Mouse (Mus musculus) erythroid progenitor cell, adult 5-6 weeks (primary cell): Measurements from ENCODE around the gene Rnf41. TPM values are rescaled to one million over a fixed set of nuclear protein-coding genes. Genes with fewer than 3 reads are reported as not detected.

Source experiments
- ATAC-seq: replicated peaks from 2 replicates; pipeline ENCODE4 v1.8.0; 2016; ENCODE audit warnings: moderate number of reproducible peaks, mild to moderate bottlenecking, moderate TSS enrichment, inconsistent platforms; ENCODE audit not compliant: poor library complexity, low FRiP score, severe bottlenecking
- total RNA-seq, 2 experiments: library from RNA; stranded (forward) in 1 of 2; stranded (reverse) in 1 of 2; fragments of 150-400 nt in 1 of 2; fragments of 186-747, 209-891 nt in 1 of 2; gene quantifications; 2 replicates each; pipeline versions ENCODE4 v1.2.3 to v1.2.4; 2015 to 2017; ENCODE audit warnings: low replicate concordance in 2 of 2

Rnf41 gene
- total RNA-seq (2015; ENCODE audit: low replicate concordance) (3.4 and 11.5 TPM in 2 replicates), total RNA-seq (2017; ENCODE audit: low replicate concordance) (4.0 and 4.4 TPM in 2 replicates)

DNA sequence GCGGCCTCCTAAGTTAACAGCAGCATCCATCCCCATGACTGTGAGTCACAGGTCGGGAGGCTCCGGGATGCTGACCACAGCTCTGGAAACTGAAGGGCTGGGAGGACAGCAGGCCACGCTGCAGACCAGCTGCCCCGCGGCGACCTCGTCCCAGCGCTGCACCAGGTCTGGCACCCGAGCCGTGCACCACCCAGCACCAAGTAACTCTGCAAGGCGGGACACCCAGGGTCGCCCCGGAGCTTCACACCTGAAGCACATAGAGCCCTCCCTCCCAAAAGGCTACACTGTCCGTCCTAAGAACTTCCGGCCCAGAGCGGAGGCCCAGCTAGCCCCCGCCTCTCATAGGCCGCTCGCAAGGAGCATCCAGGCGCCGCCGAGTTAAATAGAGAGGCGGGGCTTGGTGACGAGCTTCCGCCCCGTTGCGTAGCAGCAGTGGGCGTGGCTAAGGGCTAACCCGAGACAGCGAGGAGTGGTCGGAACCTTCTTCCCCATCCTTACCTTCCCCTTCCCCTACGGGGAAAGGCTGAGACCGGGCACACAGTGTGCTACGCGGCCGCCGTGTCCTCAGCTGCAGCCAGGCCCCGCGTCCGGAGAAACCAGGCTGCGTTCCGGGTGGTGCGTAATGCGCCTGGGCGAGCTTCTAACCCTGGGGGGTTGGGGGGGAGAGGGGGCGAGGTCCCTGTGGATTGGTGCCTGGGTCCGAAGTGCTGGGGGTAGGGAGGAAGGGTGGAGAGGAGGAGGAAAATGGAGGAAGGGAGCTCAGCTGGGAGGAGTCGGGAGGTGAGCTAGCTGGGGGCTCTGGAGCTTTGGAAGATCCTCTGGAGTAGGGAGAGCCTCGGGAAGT, at the start of gene Rnf41, which contains the start of gene Nabp2:
Gene Rnf41, plus strand, starts transcription at position 447 of the 844 bp plus-strand sequence.
Gene Nabp2, minus strand, starts transcription at position 282 of the 844 bp plus-strand sequence.
- peak; percentile 80 for ATAC-seq

DNA sequence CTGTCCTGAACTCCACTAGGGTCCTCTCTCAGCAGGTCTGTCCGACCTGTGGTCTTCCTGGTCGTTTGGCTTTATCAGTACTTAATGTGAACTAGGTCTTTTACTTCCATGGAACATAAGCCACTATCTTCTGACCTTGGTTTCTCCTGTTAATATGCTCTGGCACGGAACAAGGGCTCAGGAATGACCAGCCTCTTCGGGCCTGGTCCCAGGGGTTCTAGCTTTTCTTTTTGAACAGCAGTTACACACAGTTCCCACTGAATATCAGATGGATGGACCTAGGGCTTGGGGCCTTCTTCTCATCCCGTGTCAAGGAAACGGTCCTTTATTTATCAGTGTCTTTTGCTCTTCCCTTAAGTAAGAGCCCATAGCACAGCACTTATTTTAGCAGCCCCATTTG, 49.6 kb upstream of the Rnf41 start:
- ATAC-seq: no peak

DNA sequence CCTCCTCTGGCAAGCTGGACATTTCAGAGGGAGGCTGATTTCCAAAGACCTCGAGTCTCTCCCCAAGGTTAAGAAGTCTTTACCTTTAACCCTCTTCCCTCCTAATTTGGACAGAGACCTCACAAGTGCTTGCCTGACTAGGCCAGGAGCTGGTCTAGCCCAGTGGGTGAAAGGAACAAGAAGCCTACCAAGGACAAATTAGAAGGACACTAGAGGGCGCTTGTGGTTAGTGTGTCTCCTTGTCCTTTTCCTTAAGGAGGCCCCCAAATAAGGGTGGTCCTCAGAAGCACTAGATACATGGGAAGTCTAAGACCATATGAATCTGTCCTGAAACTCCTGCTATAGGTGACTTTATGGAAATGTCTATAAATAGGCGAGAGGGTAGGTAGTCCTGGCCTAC, 48.9 kb upstream of the Rnf41 start:
- no peak for ATAC-seq

GRCm38 (mm10) chr10:128367899-128368401, 43.5 kb upstream of the Rnf41 start:
- peak; percentile 30; the same call in 1 of the 2 replicates for ATAC-seq

DNA sequence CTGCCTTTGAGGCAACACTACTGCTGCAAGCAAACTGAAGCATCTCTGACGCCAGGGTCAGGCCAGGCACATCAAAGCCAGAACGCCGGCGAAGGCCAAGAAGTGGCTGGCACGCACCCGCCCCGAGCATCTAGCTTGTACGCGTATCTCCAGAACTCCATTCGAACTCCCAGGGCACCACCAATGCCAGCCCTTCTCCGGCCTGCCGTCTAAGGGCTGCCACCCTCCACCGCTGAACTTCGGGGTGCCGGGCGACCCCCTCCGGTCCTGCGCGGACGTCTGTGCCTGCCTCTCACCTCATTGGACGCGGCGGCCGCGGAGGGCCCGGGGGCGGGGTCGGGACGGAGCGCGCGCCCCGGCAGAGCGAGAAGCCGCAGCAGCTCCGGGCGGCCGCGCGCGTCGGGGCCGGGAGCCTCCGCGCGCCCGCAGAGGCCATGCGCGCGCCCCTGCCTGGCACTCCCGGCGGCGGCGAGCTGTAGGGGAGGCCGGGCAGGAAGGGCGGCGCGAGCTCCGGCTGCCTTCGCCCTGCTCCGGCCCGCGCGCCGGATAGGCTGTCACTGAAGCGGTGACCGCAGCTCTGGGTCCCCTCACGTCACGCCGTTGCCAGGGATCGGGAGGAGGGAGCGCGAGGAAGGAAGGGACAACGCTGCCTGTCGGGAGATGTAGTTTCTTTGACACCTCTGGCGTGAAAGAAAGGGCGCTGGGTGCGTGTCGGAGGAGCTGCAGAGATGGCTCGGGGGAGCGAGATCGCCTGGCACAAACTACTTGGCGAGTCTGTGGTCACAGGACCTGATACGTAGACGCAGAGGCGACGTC, 42.8 kb upstream of the Rnf41 start, which contains the start of gene Coq10a:
Gene Coq10a, minus strand, starts transcription at position 596 of the 816 bp plus-strand sequence.
- ATAC-seq: peak; percentile 91

- no peak for ATAC-seq
Observed at GRCm38 (mm10) chr10:128369218-128369543, 42.3 kb upstream of the Rnf41 start.

- ATAC-seq: no peak
Observed at GRCm38 (mm10) chr10:128369599-128369998, 41.9 kb upstream of the Rnf41 start.

GRCm38 (mm10) chr10:128370021-128370420, 41.4 kb upstream of the Rnf41 start:
- ATAC-seq: no peak

GRCm38 (mm10) chr10:128370601-128371000, 40.9 kb upstream of the Rnf41 start:
- ATAC-seq: no peak

- no peak for ATAC-seq
Observed at GRCm38 (mm10) chr10:128372142-128372541, 39.3 kb upstream of the Rnf41 start.

GRCm38 (mm10) chr10:128372989-128373748, 38.3 kb upstream of the Rnf41 start:
- no peak for ATAC-seq

DNA sequence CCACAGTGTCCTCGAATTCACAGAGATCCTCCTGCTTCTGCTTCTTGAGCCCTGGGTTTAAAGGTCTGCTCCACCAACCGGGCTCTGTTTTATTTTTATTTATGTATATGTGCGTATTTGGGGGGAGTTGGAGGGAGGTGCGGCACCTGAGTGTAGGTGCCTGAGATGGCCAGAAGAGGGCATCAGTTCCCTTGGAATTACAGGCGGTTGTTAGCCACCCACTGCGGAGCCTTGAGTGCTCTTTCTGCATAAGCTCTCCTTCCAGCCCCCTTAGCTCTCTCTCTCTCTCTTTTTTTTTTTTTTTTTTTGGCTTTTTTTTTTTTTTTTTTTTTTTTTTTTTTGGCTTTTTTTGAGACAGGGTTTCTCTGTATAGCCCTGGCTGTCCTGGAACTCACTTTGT, 37.1 kb upstream of the Rnf41 start:
- no peak for ATAC-seq

DNA sequence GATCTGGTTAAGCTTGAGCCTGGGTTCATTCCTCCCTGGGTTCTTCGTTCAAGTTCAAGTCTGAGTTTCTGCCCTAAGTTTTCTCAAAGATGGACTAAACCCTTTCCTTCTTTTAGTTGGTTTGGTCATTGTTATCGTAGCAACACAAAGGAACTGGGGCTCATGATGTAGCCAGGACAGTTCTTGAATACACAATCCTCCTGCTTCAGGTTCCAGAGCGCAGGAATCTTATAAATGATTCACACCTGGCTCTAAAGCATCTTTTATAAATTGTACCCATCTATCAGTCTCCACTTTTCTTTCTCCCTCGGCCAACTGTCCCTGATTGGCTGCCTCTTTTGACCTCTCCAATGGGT, 35.4 kb upstream of the Rnf41 start:
- no peak for ATAC-seq

DNA sequence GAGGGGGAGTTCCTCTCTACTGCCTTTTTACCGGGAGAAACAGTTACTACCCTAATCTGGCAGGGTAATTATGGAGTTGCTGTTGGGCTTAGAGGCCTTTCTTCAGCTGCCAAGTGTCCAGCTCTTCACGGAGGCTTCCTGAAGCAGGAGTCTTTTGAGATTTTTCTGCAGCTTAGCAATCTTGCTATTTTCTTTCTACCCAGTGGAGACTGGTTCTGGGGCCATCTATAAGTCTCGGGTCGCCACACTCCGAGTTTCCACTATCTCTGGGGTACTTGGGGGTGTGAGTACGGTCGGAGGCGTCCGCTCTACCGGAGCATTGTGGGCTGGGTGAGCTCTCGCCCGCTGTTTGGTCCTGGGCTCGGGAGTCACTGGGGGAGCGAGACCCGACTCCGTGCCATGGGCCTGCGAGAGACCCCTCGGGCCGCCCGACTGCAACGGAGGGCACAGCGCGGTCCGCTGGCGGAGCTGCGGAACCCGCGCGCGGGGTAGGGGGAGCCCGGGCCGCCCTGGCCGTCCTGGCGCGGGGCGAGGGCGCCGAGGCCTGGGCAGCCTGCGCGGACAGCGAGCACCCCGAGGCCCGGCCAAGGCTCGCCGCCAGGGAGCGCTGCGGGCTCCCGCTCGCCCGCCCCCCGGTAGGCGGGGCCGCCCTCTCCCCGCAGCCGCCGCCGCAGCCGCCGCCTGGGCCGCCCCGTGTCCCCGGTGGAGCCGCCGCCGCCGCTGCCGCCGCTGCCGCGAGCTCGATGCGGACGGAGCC, 34.8 kb upstream of the Rnf41 start, which contains the start of gene Ankrd52:
Gene Ankrd52, plus strand, starts transcription at position 661 of the 757 bp plus-strand sequence.
- peak; percentile 88 for ATAC-seq

DNA sequence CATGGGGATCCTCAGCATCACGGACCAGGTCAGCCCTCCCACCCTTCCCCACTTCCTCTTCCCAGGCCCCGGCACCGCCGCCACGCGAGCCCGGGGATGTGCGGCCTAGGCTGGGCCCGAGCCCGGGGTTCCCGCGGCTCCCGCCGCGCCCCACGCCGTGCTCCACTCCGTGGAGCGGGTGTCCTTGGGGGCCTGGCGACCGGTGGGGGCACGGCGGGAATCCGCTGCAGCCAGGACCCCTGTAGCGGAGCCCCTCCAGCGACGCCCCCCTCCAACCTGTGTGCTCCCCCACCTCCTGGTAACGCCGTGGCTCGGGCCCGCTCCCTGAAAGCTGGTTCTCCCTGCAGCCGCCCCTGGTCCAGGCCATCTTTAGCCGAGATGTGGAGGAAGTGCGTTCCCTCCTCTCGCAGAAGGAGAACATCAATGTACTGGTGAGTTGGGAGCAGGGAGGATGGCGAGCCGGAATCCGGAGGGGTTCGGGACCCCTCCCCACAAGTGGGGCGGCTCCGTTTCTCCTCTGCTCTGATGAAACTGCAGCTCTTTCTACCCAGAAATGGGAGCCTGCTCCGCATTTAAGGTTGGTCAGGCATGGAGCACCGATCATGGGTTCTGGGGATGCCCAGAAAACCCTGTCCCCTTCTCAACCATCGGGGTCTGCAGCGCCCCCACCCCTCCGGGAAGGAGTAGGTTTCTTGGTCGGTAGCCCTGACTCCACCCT, 34.1 kb upstream of the Rnf41 start:
- ATAC-seq: peak; percentile 45

DNA sequence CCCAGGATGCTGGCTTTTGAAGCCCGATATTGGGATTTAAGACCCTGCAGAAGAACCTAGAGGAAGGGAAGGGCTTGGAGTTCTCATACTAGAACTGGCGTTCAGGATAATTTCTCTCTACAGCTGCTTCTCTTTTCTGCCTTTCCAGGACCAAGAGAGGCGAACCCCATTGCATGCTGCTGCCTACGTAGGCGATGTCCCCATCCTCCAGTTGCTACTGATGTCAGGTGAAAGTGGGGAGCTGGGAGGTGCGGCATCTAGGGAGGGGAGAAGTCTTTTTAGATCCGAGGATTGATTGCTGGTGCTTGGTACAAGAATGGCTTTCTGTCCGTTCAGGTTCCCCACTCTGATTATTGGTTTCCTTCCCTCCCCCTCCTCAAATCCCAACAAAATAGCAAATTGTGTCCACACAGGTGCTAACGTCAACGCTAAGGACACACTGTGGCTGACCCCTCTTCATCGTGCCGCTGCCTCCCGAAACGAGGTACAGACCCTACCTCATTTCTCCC, 33.5 kb upstream of the Rnf41 start:
- ATAC-seq: no peak

DNA sequence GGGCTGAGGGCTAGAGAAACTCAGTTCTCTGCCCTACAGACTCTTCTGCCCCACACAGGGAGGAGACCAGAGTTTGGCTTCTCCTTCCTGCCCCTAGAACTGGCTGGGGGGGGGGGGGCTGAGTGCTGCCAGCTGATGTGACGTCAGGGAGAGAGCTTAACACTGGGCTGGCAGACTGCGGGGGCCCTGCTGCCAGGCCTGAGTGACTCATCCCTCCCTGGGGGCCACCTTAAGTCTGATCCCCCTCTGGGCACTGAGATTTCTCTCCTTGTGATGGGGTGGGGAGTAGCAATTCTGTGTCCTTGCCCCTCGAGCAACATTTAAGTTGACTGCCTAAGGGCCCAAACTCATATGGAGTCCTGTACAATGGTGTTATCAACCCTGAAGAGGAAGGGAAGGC, 33.0 kb upstream of the Rnf41 start:
- ATAC-seq: no peak

DNA sequence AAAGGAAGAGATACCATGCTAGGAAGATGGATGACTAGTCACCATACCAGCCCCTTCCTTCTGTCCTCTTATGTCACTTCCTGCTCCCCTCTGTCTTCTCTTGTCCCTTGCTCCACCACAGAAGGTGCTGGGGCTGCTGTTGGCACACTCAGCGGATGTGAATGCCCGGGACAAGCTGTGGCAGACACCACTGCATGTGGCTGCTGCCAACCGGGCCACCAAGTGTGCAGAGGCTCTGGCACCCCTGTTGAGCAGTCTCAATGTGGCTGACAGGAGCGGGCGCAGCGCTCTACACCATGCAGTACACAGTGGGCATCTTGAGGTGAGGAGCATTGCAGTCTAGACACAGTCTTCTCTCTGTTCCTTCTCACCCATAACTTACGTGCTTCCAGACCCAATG, 32.2 kb upstream of the Rnf41 start:
- ATAC-seq: no peak
